Mouse (Mus musculus): ENCODE results near the gene Psen1.

The Psen1 gene

DNA sequence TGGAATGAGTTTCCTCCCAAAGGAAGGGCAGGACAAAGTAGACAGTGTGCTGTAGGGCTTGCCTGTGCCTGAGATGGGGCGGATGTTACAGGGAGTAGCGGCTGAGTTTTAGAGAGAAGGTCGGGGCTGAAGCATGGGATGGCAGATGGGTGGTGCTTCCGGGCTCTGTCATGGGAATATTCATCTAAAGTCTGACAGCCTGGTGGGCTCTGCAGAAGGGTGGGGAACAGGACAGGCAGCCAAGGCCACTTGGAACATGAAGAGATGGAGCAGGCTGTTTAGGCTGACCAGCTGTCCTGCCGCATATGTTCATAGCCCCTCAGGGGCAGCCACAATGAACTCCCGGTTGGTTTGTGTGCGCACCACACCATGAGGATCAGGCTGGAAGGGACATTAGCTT is 93.3 kb downstream of the Psen1 start:
- DNase-seq = no peak

DNA sequence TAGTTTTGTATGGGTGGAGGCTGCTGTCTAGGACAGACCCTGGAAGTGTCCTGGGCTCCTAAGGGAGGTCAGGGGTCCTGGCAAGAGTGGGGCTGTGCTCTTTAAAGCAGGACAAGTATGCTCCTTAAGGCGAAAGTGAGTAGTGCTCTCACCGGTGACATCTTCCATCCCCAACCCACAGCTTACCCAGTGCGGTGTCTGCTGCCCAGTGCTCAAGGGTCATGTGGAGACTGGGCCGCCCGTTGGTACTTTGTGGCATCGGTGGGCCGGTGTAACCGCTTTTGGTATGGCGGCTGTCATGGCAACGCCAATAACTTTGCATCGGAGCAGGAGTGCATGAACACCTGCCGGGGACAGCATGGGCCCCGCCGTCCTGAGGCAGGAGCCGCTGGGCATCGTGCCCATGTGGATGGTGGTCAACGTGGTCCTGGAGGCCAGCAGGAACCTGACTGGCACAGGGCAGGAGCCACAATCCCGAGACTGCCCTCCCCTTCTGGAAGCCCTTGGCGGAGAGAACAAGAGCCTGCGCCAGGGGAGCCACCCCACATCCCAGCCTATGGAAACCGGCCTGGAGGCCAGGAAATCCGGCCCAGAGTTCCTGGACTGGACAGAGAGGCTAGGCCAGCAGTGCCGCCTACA is 93.8 kb downstream of the Psen1 start:
- no peak for DNase-seq

DNA sequence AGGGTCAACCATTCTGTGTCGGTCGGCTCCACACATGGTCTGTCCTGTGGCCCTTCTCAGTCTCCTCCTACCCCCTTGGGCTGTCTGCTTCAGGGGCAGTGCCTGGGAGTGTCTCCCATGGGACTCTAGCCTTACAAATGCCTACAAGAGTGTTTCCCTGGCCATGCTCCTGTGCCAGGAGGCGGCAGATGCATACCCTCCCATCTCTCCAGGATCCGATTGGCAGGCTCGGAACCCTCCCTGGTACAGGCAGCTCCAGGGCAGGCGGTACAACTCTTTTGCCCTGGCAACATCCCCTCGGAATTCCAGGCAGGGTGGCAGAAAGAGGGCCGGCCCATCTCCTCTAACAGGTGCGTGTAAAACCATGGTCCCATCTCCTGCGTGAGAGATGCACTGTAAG is 94.7 kb downstream of the Psen1 start:
- DNase-seq = no peak

Measured in embryo, embryonic 11 days (tissue).